Mouse (Mus musculus) midbrain, postnatal 0 days (tissue): ENCODE results near the gene Nav2. TPM values are rescaled to one million over a fixed set of nuclear protein-coding genes. Genes with fewer than 3 reads are reported as not detected.

Experiments
- ATAC-seq: fragments of 200-750 bp; cut with Nextera tagmentation; 2 replicates; pipeline ENCODE4 v1.8.0; 2017; ENCODE audit warnings: moderate number of reproducible peaks, mild to moderate bottlenecking, moderate TSS enrichment, moderate library complexity; ENCODE audit not compliant: low FRiP score
- DNase-seq: peaks from one replicate; pipeline ENCODE4 v3.0.0-alpha.2; 2015; ENCODE audit warnings: low spot score
- H3K27ac ChIP-seq: fragments of 300-500 bp; sonication (generic); 2 replicates; pipeline ENCODE4 v1.5.1; 2014; ENCODE audit warnings: low read depth, mild to moderate bottlenecking, low read length, mixed read lengths
- H3K27me3 ChIP-seq: fragments of 300-500 bp; sonication (generic); 2 replicates; pipeline ENCODE4 v1.6.1; 2014; ENCODE audit warnings: low read length, control low read depth, mixed read lengths; ENCODE audit not compliant: insufficient read depth
- H3K36me3 ChIP-seq: fragments of 300-500 bp; sonication (generic); 2 replicates; pipeline ENCODE4 v1.6.1; 2014; ENCODE audit warnings: low read length, control low read depth, mixed read lengths; ENCODE audit not compliant: insufficient read depth
- H3K4me1 ChIP-seq: fragments of 300-500 bp; sonication (generic); 2 replicates; pipeline ENCODE4 v1.6.1; 2014; ENCODE audit warnings: mild to moderate bottlenecking, control low read depth, antibody characterized with exemption, low read length, mixed read lengths; ENCODE audit not compliant: insufficient read depth
- H3K4me2 ChIP-seq: fragments of 300-500 bp; sonication (generic); 2 replicates; pipeline ENCODE4 v1.6.1; 2014; ENCODE audit warnings: low read depth, mild to moderate bottlenecking, low read length, mixed read lengths; ENCODE audit not compliant: poor library complexity, severe bottlenecking
- H3K4me3 ChIP-seq: fragments of 300-500 bp; sonication (generic); 2 replicates; pipeline ENCODE4 v1.5.1; 2014; ENCODE audit warnings: low read depth, mild to moderate bottlenecking, low read length, moderate library complexity
- H3K9ac ChIP-seq: fragments of 300-500 bp; sonication (generic); replicated peaks from 2 replicates; pipeline ENCODE4 v1.6.1; 2014; ENCODE audit warnings: mild to moderate bottlenecking, low read length, moderate library complexity, mixed read lengths; ENCODE audit not compliant: poor library complexity, severe bottlenecking
- H3K9me3 ChIP-seq: fragments of 300-500 bp; sonication (generic); 2 replicates; pipeline ENCODE4 v1.6.1; 2016; ENCODE audit warnings: low read length, control low read depth
- CTCF ChIP-seq: IDR thresholded peaks from 2 replicates; pipeline ENCODE4 v1.5.1; 2016; ENCODE audit warnings: antibody characterized with exemption, mild to moderate bottlenecking
- WGBS: fragments of 180-500 bp; shearing (Covaris S2); extraction: QIAGEN DNeasy Blood & Tissue Kit; methylation state at CpG from one replicate; pipeline ENCODE4 v1.1.7; 2014; 5-methylcytosine and 5-hydroxymethylcytosine counted together
- polyA plus RNA-seq: library from polyadenylated mRNA; unstranded; fragments of >200 nt; fragmentation: Nextera tagmentation; extraction: Ambion mirVana; gene quantifications from 2 replicates; pipeline ENCODE4 v1.2.1, GENCODE M21; 2015
- total RNA-seq: library from RNA; depleted of rRNA; stranded (reverse); fragments of >200 nt; gene quantifications from 2 replicates; pipeline ENCODE4 v1.2.3, GENCODE M21; 2014

Gene Nav2
- total and polyA plus RNA-seq, 2 experiments from 2014 or later, result 18.3 to 53.8 TPM

DNA sequence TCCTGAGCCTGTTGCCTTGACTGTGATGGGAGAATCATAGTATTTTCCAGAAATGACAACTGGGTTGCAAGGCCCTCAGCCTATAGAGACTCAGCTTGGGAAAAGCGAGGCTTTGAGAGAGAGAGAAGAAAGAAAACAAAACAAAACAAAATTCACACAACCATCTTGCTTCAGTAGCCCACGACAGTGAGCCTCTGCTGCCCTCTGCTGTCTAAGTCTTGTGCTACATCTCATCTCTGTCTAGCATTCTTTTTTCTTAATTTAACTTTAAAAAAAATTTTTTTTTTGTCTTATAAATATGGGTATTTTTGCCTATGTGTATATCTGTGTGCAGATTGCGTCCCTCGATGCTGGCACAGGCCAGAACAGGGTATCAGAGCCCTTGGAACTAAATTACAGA lies 517.5 kb downstream of the Nav2 start:
- WGBS, result 48% methylated on average over 4 of the region's 4 CpGs
- no peak for ATAC-seq
- Histone ChIP-seq H3K27me3 (no peaks in the 10 kb centered on the region), H3K36me3 (0 out of 2 replicates have a peak, but pooled peaks cover 3% of the 10 kb centered on the region), H3K4me1 (no peaks in the 10 kb centered on the region), H3K9me3 (no peaks in the 10 kb centered on the region), H3K27ac (peak overlapping the region; percentile 57; the same call in 1 of the 2 replicates), H3K9ac (no peak overlapping the region), H3K4me3 (no peak overlapping the region), H3K4me2 (no peak overlapping the region)
- TF ChIP-seq CTCF, result peak; percentile 89
- DNase-seq, result peak; percentile 57

DNA sequence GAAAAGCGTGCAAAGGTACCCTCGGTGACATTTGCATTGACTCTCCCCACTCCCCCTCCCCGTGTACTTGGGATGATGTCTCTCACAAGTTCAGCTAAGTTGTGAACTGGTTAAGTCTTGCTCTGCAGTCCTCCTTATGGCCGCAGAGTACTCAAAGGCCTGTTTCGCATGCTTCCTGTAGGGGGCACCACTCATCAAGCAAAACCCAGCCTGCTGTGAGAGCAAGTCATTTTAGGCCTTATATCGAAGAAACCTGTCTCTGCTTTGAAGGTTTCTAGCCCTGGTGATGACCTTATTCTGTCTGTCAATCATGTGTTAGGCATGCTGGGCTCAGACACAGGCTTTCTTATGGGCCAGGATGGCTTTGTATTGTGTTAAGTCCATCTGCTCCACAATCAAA lies 519.3 kb downstream of the Nav2 start:
- no peak for DNase-seq
- Histone ChIP-seq H3K4me2 (no peak overlapping the region), H3K4me3 (no peak overlapping the region), H3K36me3 (no peaks in the 10 kb centered on the region), H3K27me3 (no peaks in the 10 kb centered on the region), H3K9me3 (no peaks in the 10 kb centered on the region), H3K4me1 (no peaks in the 10 kb centered on the region), H3K27ac (no peak overlapping the region), H3K9ac (no peak overlapping the region)
- 62% methylated on average over 6 of the region's 6 CpGs for WGBS
- peak; percentile 75 for TF ChIP-seq CTCF
- ATAC-seq, result no peak

DNA sequence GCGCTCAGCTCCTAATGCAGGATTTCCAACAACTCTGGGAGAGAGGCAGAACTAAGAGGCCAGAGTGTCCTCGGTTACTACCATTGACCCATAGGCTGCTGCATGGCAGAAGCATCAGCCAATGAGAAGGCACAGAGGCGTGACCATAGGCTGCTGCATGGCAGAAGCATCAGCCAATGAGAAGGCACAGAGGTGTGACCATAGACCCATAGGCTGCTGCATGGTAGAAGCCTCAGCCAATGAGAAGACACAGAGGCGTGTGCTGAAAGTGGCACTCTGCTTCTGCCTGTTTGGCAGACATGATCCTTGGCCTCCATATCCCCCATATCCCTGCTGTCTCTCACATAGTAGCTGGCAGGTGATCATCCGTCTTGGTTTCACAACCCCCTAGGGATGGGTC lies 520.4 kb downstream of the Nav2 start:
- DNase-seq (peak; percentile 59), ATAC-seq (peak; percentile 80)
- WGBS, result 71% methylated on average over 5 of the region's 5 CpGs

DNA sequence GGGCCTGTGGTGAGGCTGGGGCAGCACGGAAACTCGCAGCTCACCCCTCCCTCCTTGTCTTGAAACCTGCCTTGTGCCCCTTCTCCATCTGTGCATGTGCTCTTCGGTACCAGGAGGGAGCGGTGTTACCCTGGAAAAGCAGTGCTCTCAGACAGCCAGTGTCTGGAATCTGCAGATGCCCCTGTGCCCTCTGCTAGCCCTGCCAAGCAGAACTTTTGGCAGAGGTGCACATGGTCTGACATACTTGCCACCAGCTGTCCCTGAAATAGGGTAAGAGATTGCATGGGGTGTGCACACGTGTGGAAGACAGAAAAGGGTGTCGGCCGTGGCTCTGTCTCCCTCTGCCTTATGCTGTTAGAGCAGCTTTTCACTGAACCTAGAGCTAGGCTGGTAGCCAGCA lies 522.3 kb downstream of the Nav2 start:
- Histone ChIP-seq H3K36me3 (no peaks in the 10 kb centered on the region), H3K9me3 (no peaks in the 10 kb centered on the region), H3K4me1 (no peaks in the 10 kb centered on the region), H3K9ac (no peak overlapping the region), H3K4me3 (no peak overlapping the region), H3K4me2 (no peak overlapping the region), H3K27me3 (no peaks in the 10 kb centered on the region), H3K27ac (no peak overlapping the region)
- TF ChIP-seq CTCF, result peak; percentile 12; the same call in 1 of the 2 replicates
- DNase-seq (peak; percentile 44), ATAC-seq (no peak)
- WGBS, result 86% methylated on average over 7 of the region's 7 CpGs

More for the DNA sequence above, 520.4 kb downstream of the Nav2 start:
- Histone ChIP-seq H3K9me3 (no peaks in the 10 kb centered on the region), H3K36me3 (no peaks in the 10 kb centered on the region), H3K4me1 (no peaks in the 10 kb centered on the region), H3K9ac (no peak overlapping the region), H3K27ac (no peak overlapping the region), H3K4me2 (no peak overlapping the region), H3K4me3 (no peak overlapping the region), H3K27me3 (no peaks in the 10 kb centered on the region)
- no peak for TF ChIP-seq CTCF

DNA sequence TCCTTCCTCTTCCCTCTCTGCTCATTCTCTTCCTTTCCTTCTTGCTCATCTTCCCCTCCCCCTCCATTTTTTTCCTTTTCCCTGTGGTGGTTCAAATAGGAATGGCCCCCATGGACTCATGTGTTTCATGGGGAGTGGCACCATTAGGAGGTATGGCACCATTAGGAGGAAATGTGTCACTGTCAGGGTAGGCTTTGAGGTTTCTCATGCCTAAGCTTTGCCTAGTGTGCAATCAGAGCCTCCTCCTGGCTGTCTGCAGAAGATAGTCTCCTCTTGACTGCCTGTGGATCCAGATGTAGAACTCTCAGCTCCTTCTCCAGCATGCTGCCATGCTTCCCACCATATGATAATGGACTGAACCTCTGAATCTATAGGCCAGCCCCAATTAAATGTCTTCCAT lies 525.4 kb downstream of the Nav2 start:
- Histone ChIP-seq H3K4me3 (no peak overlapping the region), H3K4me1 (no peaks in the 10 kb centered on the region), H3K4me2 (no peak overlapping the region), H3K9me3 (no peaks in the 10 kb centered on the region), H3K9ac (no peak overlapping the region), H3K27me3 (no peaks in the 10 kb centered on the region), H3K36me3 (no peaks in the 10 kb centered on the region), H3K27ac (no peak overlapping the region)
- no peak for TF ChIP-seq CTCF
- DNase-seq, result no peak
- no peak for ATAC-seq

- H3K4me1 ChIP-seq, result no peaks in the 10 kb centered on the region
- H3K27me3 ChIP-seq, result no peaks in the 10 kb centered on the region
- no peak for ATAC-seq
- no peak overlapping the region for H3K4me3 ChIP-seq
- H3K9ac ChIP-seq, result no peak overlapping the region
- H3K9me3 ChIP-seq, result no peaks in the 10 kb centered on the region
- DNase-seq, result no peak
- H3K4me2 ChIP-seq, result no peak overlapping the region
- H3K36me3 ChIP-seq, result no peaks in the 10 kb centered on the region
- no peak overlapping the region for H3K27ac ChIP-seq
- WGBS, result 80% methylated on average over 7 of the region's 7 CpGs
- TF ChIP-seq CTCF, result no peak
Observed at GRCm38 (mm10) chr7:49436492-49436891, 528.0 kb downstream of the Nav2 start.
